Comparison of ENCODE assay signal across 20 mouse cellular contexts in the genomic region with DNA sequence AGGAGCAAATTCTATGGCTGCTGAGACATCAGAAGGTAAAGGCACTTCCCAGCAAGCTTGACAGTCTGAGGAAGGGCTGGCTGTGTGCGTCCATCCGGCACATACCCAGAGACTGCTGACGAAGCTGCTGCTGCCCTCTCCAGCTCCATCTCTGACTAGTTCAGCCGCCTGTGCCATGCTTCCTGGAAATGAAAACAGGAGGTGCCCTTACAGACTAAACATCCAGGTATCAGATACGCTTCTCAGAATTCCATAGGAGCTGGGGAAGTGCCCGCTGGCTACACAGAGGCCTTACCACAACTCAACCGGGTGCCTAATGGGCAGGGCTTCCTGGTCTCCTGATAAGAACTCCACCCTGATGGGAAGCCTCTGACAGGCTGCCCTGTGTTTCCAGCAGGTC. TPM values are rescaled to one million over a fixed set of nuclear protein-coding genes. Genes with fewer than 3 reads are reported as not detected.
DNase-seq lines count a peak whose midpoint lies in the region; ATAC-seq and TF ChIP-seq lines count a peak whose summit lies in the region.
"Had no signal": no experiment of that assay in that cellular context is flagged by ENCODE, and none has a peak within 500 bp of the region (broad histone marks: within the 10 kb centered on the region; RNA-seq: fewer than 3 reads in every experiment).

No protein-coding gene starts in this region.

- TF ChIP-seq CTCF in stomach, postnatal 0 days (IDR thresholded peaks at IDR 0.05; ENCODE audit: low read depth), result no peak

- no peaks in the 10 kb centered on the region for H3K27me3 ChIP-seq in kidney, embryonic 14.5 days (ENCODE audit: control insufficient read depth, insufficient read depth, low read length)
- H3K27me3 ChIP-seq in stomach, postnatal 0 days (ENCODE audit: control insufficient read depth, insufficient read depth, low read length), result no peaks in the 10 kb centered on the region
- H3K27me3 ChIP-seq: forebrain, embryonic 13.5 days; heart, embryonic 15.5 days; hindbrain, embryonic 13.5 days had no signal

- no peaks in the 10 kb centered on the region for H3K9me3 ChIP-seq in kidney, embryonic 14.5 days (ENCODE audit: control insufficient read depth, low read length)
- H3K9me3 ChIP-seq in stomach, postnatal 0 days (ENCODE audit: control insufficient read depth, low read length), result no peaks in the 10 kb centered on the region
- H3K9me3 ChIP-seq: embryonic facial prominence, embryonic 10.5 days; forebrain, embryonic 13.5 days; heart, embryonic 15.5 days; hindbrain, embryonic 13.5 days had no signal

- no peak overlapping the region for H3K4me3 ChIP-seq in kidney, embryonic 14.5 days (ENCODE audit: low read length)
- no peak overlapping the region for H3K4me3 ChIP-seq in stomach, postnatal 0 days (ENCODE audit: low read depth, low read length)
- H3K4me3 ChIP-seq: embryonic facial prominence, embryonic 10.5 days; forebrain, embryonic 13.5 days; heart, adult 2 months; heart, embryonic 15.5 days; hindbrain, embryonic 13.5 days had no signal

- H3K36me3 ChIP-seq in kidney, embryonic 14.5 days (ENCODE audit: control insufficient read depth, insufficient read depth, low read length), result no peaks in the 10 kb centered on the region
- H3K36me3 ChIP-seq in stomach, postnatal 0 days (ENCODE audit: control insufficient read depth, insufficient read depth, low read length), result no peaks in the 10 kb centered on the region
- H3K36me3 ChIP-seq: embryonic facial prominence, embryonic 10.5 days; heart, embryonic 15.5 days; hindbrain, embryonic 13.5 days had no signal

- H3K4me1 ChIP-seq in kidney, embryonic 14.5 days (ENCODE audit: control insufficient read depth, insufficient read depth, low read length), result no peaks in the 10 kb centered on the region
- H3K4me1 ChIP-seq in stomach, postnatal 0 days (replicated peaks; ENCODE audit: control insufficient read depth, insufficient read depth), result no peaks in the 10 kb centered on the region
- H3K4me1 ChIP-seq: embryonic facial prominence, embryonic 10.5 days; heart, embryonic 15.5 days had no signal

- no peak for ATAC-seq in kidney, embryonic 14.5 days (ENCODE audit: low FRiP score, low TSS enrichment)
- ATAC-seq in stomach, postnatal 0 days (ENCODE audit: low FRiP score, low TSS enrichment), result peak; percentile 91
- ATAC-seq: forebrain, embryonic 13.5 days; forebrain, postnatal 0 days had no signal

- DNase-seq in kidney, adult 8-10 months, result peak; percentile 29 to 36
- DNase-seq in kidney, postnatal 10 days, result peak; percentile 41
- peak; percentile 44 for DNase-seq in kidney, postnatal 14 days
- DNase-seq in stomach, postnatal 0 days (ENCODE audit: low spot score), result peak; percentile 79
- DNase-seq in right cerebral cortex, adult 18-20 months, result no peak
- DNase-seq: adrenal gland, adult 2 months; adrenal gland, postnatal 36 days; cerebellum, adult 2 months; cerebellum, postnatal 10 days; forebrain, postnatal 0 days; heart, adult 2 months; heart, postnatal 14 days had no signal

- WGBS in kidney, embryonic 14.5 days, result 59% methylated on average over 7 of the region's 7 CpGs
- WGBS in stomach, postnatal 0 days, result 63% methylated on average over 7 of the region's 7 CpGs

- no peak overlapping the region for H3K27ac ChIP-seq in kidney, embryonic 14.5 days (ENCODE audit: low read depth, low read length)
- H3K27ac ChIP-seq in stomach, postnatal 0 days (replicated peaks), result no peak overlapping the region
- H3K27ac ChIP-seq: embryonic facial prominence, embryonic 10.5 days; forebrain, embryonic 13.5 days; heart, adult 2 months; heart, embryonic 15.5 days; hindbrain, embryonic 13.5 days had no signal

- H3K4me2 ChIP-seq in kidney, embryonic 14.5 days (replicated peaks; ENCODE audit: low read depth, low read length), result no peak overlapping the region
- no peak overlapping the region for H3K4me2 ChIP-seq in stomach, postnatal 0 days (replicated peaks; ENCODE audit: low read depth)
- H3K4me2 ChIP-seq: forebrain, embryonic 13.5 days; heart, embryonic 11.5 days; heart, embryonic 15.5 days; hindbrain, embryonic 13.5 days had no signal

- TF ChIP-seq EP300 in stomach, postnatal 0 days (optimal IDR thresholded peaks at IDR 0.05), result no peak

- no peak overlapping the region for H3K9ac ChIP-seq in kidney, embryonic 14.5 days (ENCODE audit: low read depth, low read length)
- H3K9ac ChIP-seq in stomach, postnatal 0 days (ENCODE audit: low read length), result no peak overlapping the region
- H3K9ac ChIP-seq: forebrain, embryonic 13.5 days; forebrain, postnatal 0 days; heart, embryonic 15.5 days; hindbrain, embryonic 13.5 days had no signal

RNA-seq across cellular contexts. Expression of gene Uts2, which starts 38.4 kb away (rescaled TPM):
- not detected in 2 replicates for polyA plus RNA-seq in kidney, embryonic 14.5 days (2014; fragmentation: Nextera tagmentation; extraction: Ambion mirVana)
- polyA plus RNA-seq in stomach, postnatal 0 days (2015; fragmentation: Nextera tagmentation; extraction: Ambion mirVana), result 0.34 and 0.64 TPM in 2 replicates
- polyA plus RNA-seq: adrenal gland, adult 2 months; embryonic facial prominence, embryonic 10.5 days; embryonic facial prominence, embryonic 14.5 days; forebrain, embryonic 13.5 days; forebrain, postnatal 0 days; gonadal fat pad, adult 2 months; heart, adult 2 months; heart, embryonic 11.5 days; heart, embryonic 15.5 days; hindbrain, embryonic 13.5 days had no signal

RNA-seq across cellular contexts. Expression of gene Tnfrsf9, which starts 44.2 kb away (rescaled TPM):
- 0.13 and 0.39 TPM in 2 replicates for polyA plus RNA-seq in kidney, embryonic 14.5 days (2014; fragmentation: Nextera tagmentation; extraction: Ambion mirVana)
- polyA plus RNA-seq in stomach, postnatal 0 days (2015; fragmentation: Nextera tagmentation; extraction: Ambion mirVana), result 0.22 and 0.23 TPM in 2 replicates
- polyA plus RNA-seq: adrenal gland, adult 2 months had no signal

RNA-seq across cellular contexts. Expression of gene Park7, which starts 44.3 kb away (rescaled TPM):
- polyA plus RNA-seq in kidney, embryonic 14.5 days (2014; fragmentation: Nextera tagmentation; extraction: Ambion mirVana), result 398 and 419 TPM in 2 replicates
- polyA plus RNA-seq in stomach, postnatal 0 days (2015; fragmentation: Nextera tagmentation; extraction: Ambion mirVana), result 253 and 262 TPM in 2 replicates
